Mouse (Mus musculus): ENCODE results near the gene Inafm2.

- TF ChIP-seq EP300 (IDR thresholded peaks at IDR 0.05; ENCODE audit: low read depth) (no peak), CTCF (IDR thresholded peaks at IDR 0.05; ENCODE audit: low read depth) (no peak)
These were observed 32.9 kb downstream of the Inafm2 start for GRCm38 (mm10) chr2:118778418-118778817.

Data from liver, embryonic 14.5 days (tissue).